Mouse (Mus musculus): ENCODE measurements around the gene Sh3pxd2b.

Gene Sh3pxd2b

GRCm38 (mm10) chr11:32340476-32341473 is 6.8 kb upstream of the Sh3pxd2b start:
- peak; percentile 74 for DNase-seq (ENCODE audit: low read depth, low spot score)

GRCm38 (mm10) chr11:32342770-32343191 is 4.8 kb upstream of the Sh3pxd2b start:
- peak; percentile 51 for DNase-seq (ENCODE audit: low read depth, low spot score)

GRCm38 (mm10) chr11:32343350-32343749 is 4.3 kb upstream of the Sh3pxd2b start:
- DNase-seq (ENCODE audit: low read depth, low spot score): no peak

- no peak for DNase-seq (ENCODE audit: low read depth, low spot score)
Measured at GRCm38 (mm10) chr11:32345504-32346297, 1.9 kb upstream of the Sh3pxd2b start.

- peak; percentile 31 for DNase-seq (ENCODE audit: low read depth, low spot score)
Measured at GRCm38 (mm10) chr11:32347264-32347606, 385 bp upstream of the Sh3pxd2b start.

GRCm38 (mm10) chr11:32348433-32349283 is 1.0 kb downstream of the Sh3pxd2b start:
- DNase-seq (ENCODE audit: low read depth, low spot score): peak; percentile 58

- DNase-seq (ENCODE audit: low read depth, low spot score): no peak
Measured at GRCm38 (mm10) chr11:32349284-32349953, 1.8 kb downstream of the Sh3pxd2b start.

- DNase-seq (ENCODE audit: low read depth, low spot score): no peak
Measured at GRCm38 (mm10) chr11:32352946-32353345, 5.3 kb downstream of the Sh3pxd2b start.

GRCm38 (mm10) chr11:32355377-32355776 is 7.8 kb downstream of the Sh3pxd2b start:
- no peak for DNase-seq (ENCODE audit: low read depth, low spot score)

GRCm38 (mm10) chr11:32357686-32358085 is 10.1 kb downstream of the Sh3pxd2b start:
- DNase-seq (ENCODE audit: low read depth, low spot score): no peak

- no peak for DNase-seq (ENCODE audit: low read depth, low spot score)
Measured at GRCm38 (mm10) chr11:32358399-32358798, 10.8 kb downstream of the Sh3pxd2b start.

GRCm38 (mm10) chr11:32359566-32359965 is 11.9 kb downstream of the Sh3pxd2b start:
- no peak for DNase-seq (ENCODE audit: low read depth, low spot score)

- DNase-seq (ENCODE audit: low read depth, low spot score): no peak
Measured at GRCm38 (mm10) chr11:32361774-32362173, 14.2 kb downstream of the Sh3pxd2b start.

GRCm38 (mm10) chr11:32363188-32363587 is 15.6 kb downstream of the Sh3pxd2b start:
- DNase-seq (ENCODE audit: low read depth, low spot score): no peak

GRCm38 (mm10) chr11:32363610-32364220 is 16.1 kb downstream of the Sh3pxd2b start:
- DNase-seq (ENCODE audit: low read depth, low spot score): no peak

GRCm38 (mm10) chr11:32364375-32364774 is 16.8 kb downstream of the Sh3pxd2b start:
- DNase-seq (ENCODE audit: low read depth, low spot score): no peak

- no peak for DNase-seq (ENCODE audit: low read depth, low spot score)
Measured at GRCm38 (mm10) chr11:32365498-32365897, 17.9 kb downstream of the Sh3pxd2b start.

GRCm38 (mm10) chr11:32367056-32367455 is 19.4 kb downstream of the Sh3pxd2b start:
- no peak for DNase-seq (ENCODE audit: low read depth, low spot score)

- no peak for DNase-seq (ENCODE audit: low read depth, low spot score)
Measured at GRCm38 (mm10) chr11:32368986-32369385, 21.4 kb downstream of the Sh3pxd2b start.

- no peak for DNase-seq (ENCODE audit: low read depth, low spot score)
Measured at GRCm38 (mm10) chr11:32370881-32371280, 23.3 kb downstream of the Sh3pxd2b start.

All from R1 (cell line).